Mouse (Mus musculus): ENCODE data around the gene Jade3. TPM values are rescaled to one million over a fixed set of nuclear protein-coding genes. Genes with fewer than 3 reads are reported as not detected.

Jade3 gene
- total and polyA plus RNA-seq, 3 experiments = 9.9 to 21.1 (median 11.8) TPM

GRCm38 (mm10) chrX:20392942-20393341 is 32.5 kb upstream of the Jade3 start:
- Histone ChIP-seq H3K79me2 (replicated peaks; ENCODE audit: control insufficient read depth, extremely low read depth, insufficient read depth, poor library complexity, severe bottlenecking) (peaks cover 14% of the 10 kb centered on the region; the same call in 1 of the 2 replicates), H3K4me3 (replicated peaks in 1 of 3; ENCODE audit: low read depth in 2 of 3, low read length in 2 of 3, poor library complexity in 1 of 3) (no peak overlapping the region), H3K9ac (ENCODE audit: insufficient read depth, low read depth) (no peak overlapping the region), H3K4me1 (ENCODE audit: control insufficient read depth in 1 of 2, insufficient read depth in 2 of 2) (peaks cover 1 to 2% of the 10 kb centered on the region in 2 experiments; a peak in 3 of 4 replicates), H3K27ac (ENCODE audit: insufficient read depth, low read depth) (no peak overlapping the region), H3K27me3 (replicated peaks) (no peaks in the 10 kb centered on the region), H3K9me3 (replicated peaks; ENCODE audit: low read length) (no peaks in the 10 kb centered on the region), H3K4me2 (ENCODE audit: insufficient read depth, low read depth, poor library complexity, severe bottlenecking) (no peak overlapping the region), H3K36me3 (replicated peaks in 1 of 2; ENCODE audit: control insufficient read depth in 1 of 2, insufficient read depth in 1 of 2, low read length in 1 of 2) (peaks cover 2 to 32% of the 10 kb centered on the region in 2 experiments)
- no peak for TF ChIP-seq MEF2A (IDR thresholded peaks at IDR 0.05; ENCODE audit: borderline replicate concordance, low read depth, low read length)
- TF ChIP-seq RAD21 (IDR thresholded peaks at IDR 0.05; ENCODE audit: low read depth, low read length) = no peak
- TF ChIP-seq MYC (IDR thresholded peaks at IDR 0.05; ENCODE audit: low read depth, low read length) = no peak
- TF ChIP-seq SMC3 (IDR thresholded peaks at IDR 0.05; ENCODE audit: low read depth, low read length) = no peak
- TF ChIP-seq E2F4 (IDR thresholded peaks at IDR 0.05; ENCODE audit: insufficient replicate concordance, low read depth, low read length) = no peak
- no peak for TF ChIP-seq ZMIZ1 (IDR thresholded peaks at IDR 0.05; ENCODE audit: low read depth, low read length)
- TF ChIP-seq KAT2A (IDR thresholded peaks at IDR 0.05; ENCODE audit: insufficient replicate concordance, low read length) = no peak
- no peak for TF ChIP-seq IRF4 (IDR thresholded peaks at IDR 0.05; ENCODE audit: low read depth, low read length)
- TF ChIP-seq UBTF (IDR thresholded peaks at IDR 0.05; ENCODE audit: low read depth, low read length) = no peak
- no peak for TF ChIP-seq CHD1 (IDR thresholded peaks at IDR 0.05; ENCODE audit: low read depth, low read length)
- no peak for TF ChIP-seq TCF12 (IDR thresholded peaks at IDR 0.05; ENCODE audit: low read depth, low read length)
- TF ChIP-seq MXI1 (IDR thresholded peaks at IDR 0.05; ENCODE audit: low read depth, low read length) = no peak
- TF ChIP-seq POLR2AphosphoS2 (IDR thresholded peaks at IDR 0.05; ENCODE audit: low read depth, low read length) = no peak
- no peak for DNase-seq (ENCODE audit: extremely low read depth)
- in situ Hi-C loops (cut with MboI; ENCODE audit: low pct_ligation_motif_present, low pct_unique_long_range_greater_than_20kb, low sequenced_read_pairs) (no loop called here), dilution Hi-C loops (cut with MboI; ENCODE audit: extremely low pct_ligation_motif_present, extremely low pct_unique_long_range_greater_than_20kb, low sequenced_read_pairs) (no loop called here)

GRCm38 (mm10) chrX:20404068-20404467 is 21.4 kb upstream of the Jade3 start:
- no peaks in the 10 kb centered on the region for H3K4me1 ChIP-seq (ENCODE audit: control insufficient read depth in 1 of 2, insufficient read depth in 2 of 2)
- in situ Hi-C loops (cut with MboI; ENCODE audit: low pct_ligation_motif_present, low pct_unique_long_range_greater_than_20kb, low sequenced_read_pairs) (no loop called here), dilution Hi-C loops (cut with MboI; ENCODE audit: extremely low pct_ligation_motif_present, extremely low pct_unique_long_range_greater_than_20kb, low sequenced_read_pairs) (no loop called here)
- no peak overlapping the region for H3K9ac ChIP-seq (ENCODE audit: insufficient read depth, low read depth)
- peaks cover 0 to 23% of the 10 kb centered on the region in 2 experiments for H3K36me3 ChIP-seq (replicated peaks in 1 of 2; ENCODE audit: control insufficient read depth in 1 of 2, insufficient read depth in 1 of 2, low read length in 1 of 2)
- DNase-seq (ENCODE audit: extremely low read depth) = peak; percentile 50
- no peak overlapping the region for H3K4me2 ChIP-seq (ENCODE audit: insufficient read depth, low read depth, poor library complexity, severe bottlenecking)
- H3K9me3 ChIP-seq (replicated peaks; ENCODE audit: low read length) = no peaks in the 10 kb centered on the region
- H3K27me3 ChIP-seq (replicated peaks) = no peaks in the 10 kb centered on the region
- no peak overlapping the region for H3K27ac ChIP-seq (ENCODE audit: insufficient read depth, low read depth)
- no peak for TF ChIP-seq EP300 (IDR thresholded peaks at IDR 0.05; ENCODE audit: low read length)
- no peak for TF ChIP-seq POLR2AphosphoS2 (IDR thresholded peaks at IDR 0.05; ENCODE audit: low read depth, low read length)
- peak; percentile 56 for TF ChIP-seq RAD21 (IDR thresholded peaks at IDR 0.05; ENCODE audit: low read depth, low read length)
- peak; percentile 37 to 70 for TF ChIP-seq CTCF (conservative IDR thresholded peaks at IDR 0.05 in 1 of 2, IDR thresholded peaks at IDR 0.05 in 1 of 2; ENCODE audit: low read depth in 2 of 2, low read length in 2 of 2)
- no peak for TF ChIP-seq IRF4 (IDR thresholded peaks at IDR 0.05; ENCODE audit: low read depth, low read length)
- TF ChIP-seq SMC3 (IDR thresholded peaks at IDR 0.05; ENCODE audit: low read depth, low read length) = peak; percentile 78
- TF ChIP-seq USF2 (conservative IDR thresholded peaks at IDR 0.05; ENCODE audit: low read depth, low read length) = no peak
- TF ChIP-seq CHD2 (IDR thresholded peaks at IDR 0.05; ENCODE audit: low read length) = no peak
- no peak overlapping the region for H3K4me3 ChIP-seq (replicated peaks in 1 of 3; ENCODE audit: low read depth in 2 of 3, low read length in 2 of 3, poor library complexity in 1 of 3)
- no peaks in the 10 kb centered on the region for H3K79me2 ChIP-seq (replicated peaks; ENCODE audit: control insufficient read depth, extremely low read depth, insufficient read depth, poor library complexity, severe bottlenecking)

All from CH12.LX (cell line).